Mouse (Mus musculus) cortical plate, adult 2 months (tissue): ENCODE measurements around the gene Cavin1.

ENCODE experiments used
- CTCF ChIP-seq: fragments of 200-500 bp; IDR thresholded peaks from 2 replicates; pipeline ENCODE4 v1.5.1; 2011; ENCODE audit warnings: mild to moderate bottlenecking, control low read depth, low read length; ENCODE audit not compliant: insufficient read depth; ENCODE audit errors: extremely low read depth
- POLR2A ChIP-seq: fragments of 200-500 bp; IDR thresholded peaks from 2 replicates; pipeline ENCODE4 v1.6.1; 2011; ENCODE audit warnings: mild to moderate bottlenecking, low read length, control low read depth; ENCODE audit not compliant: insufficient read depth; ENCODE audit errors: extremely low read depth

DNA sequence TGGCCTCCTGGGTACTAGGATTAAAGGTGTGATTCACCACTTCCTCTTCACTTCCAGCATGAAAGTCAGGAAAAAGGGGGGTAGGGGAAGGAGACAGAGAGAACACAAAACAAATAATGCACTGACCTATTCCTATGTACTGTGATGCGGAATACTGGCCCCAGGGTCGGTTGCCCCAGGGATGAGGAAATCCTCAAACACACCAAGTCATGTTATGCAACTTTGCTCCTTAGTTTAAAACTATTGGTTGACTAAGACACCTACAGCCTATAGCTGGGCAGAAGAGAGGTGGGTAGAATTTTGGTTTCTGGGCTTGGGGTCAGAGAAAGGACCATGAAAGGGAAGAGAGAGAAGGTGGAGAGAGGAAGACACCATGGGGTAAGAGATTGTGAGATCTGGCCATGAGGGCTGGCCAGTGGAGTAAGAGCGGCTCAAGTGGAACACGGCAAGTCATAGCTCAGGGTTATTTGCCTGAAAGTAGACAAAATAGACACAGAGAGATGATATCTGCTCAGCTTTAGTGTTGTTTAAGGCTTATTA lies 54.2 kb downstream of the Cavin1 start:
- TF ChIP-seq CTCF (no peak), POLR2A (no peak)
